Mouse (Mus musculus) monocyte, adult 5-6 weeks (primary cell): ENCODE results near the gene Epn2. TPM values are rescaled to one million over a fixed set of nuclear protein-coding genes. Genes with fewer than 3 reads are reported as not detected.

Source experiments
- ATAC-seq: fragments of 153-309, 156-312 bp; replicated peaks from 2 replicates; pipeline ENCODE4 v1.8.0; 2017; ENCODE audit warnings: mild to moderate bottlenecking; ENCODE audit not compliant: low TSS enrichment, insufficient number of reproducible peaks, severe bottlenecking, poor library complexity, low FRiP score
- total RNA-seq: library from RNA; stranded (forward); fragments of 200-1000, 200-491, 200-594 nt; gene quantifications from 3 replicates; pipeline ENCODE4 v1.2.3, GENCODE M21; 2017

Epn2 gene
- 1.7 to 2.5 TPM in 2 of 3 replicates, not detected in the other for total RNA-seq

DNA sequence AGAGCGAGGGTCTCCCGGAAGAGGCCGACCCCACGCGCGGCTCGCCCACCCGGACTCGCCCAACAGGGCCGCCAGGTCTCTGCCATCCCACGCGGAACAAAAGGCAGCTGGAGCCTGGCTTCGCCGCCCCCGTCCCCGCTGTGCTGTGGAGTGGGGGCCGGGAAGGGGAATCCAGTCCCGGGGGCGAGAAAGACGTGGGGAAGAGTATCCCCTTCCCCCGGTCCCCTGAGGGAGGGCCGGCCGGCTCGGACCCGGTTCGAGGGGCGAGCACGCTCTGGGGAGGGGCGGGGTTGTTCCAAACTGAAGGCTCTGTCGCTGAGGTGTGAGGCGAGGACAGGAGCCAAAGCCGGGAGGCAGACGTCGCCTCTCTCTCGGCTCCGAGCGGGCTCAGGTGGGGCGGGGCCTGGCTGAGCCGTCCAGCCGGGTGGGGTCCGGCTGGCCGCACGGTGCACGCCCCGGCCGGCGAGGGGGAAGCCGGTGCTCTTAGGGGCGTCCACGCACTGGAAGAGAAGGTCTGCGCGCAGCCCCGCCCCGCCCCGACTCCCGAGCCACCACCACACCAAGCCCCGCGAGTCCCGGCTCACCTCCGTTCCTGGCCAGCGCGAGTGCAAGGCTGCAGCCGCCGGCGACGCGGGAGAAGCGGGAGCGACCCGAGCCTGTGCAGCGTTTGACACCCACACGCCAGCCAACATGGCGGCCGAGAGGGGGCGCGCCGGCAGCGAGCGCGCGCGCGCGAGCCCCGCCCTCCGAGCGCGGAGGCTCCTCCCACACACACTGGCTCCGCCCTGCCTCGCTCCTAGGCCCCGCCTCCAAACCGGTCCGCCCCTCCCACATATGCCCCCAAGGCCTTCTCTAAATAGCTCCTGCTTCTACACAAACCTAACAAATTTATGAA, at the start of gene Epn2:
TSS of gene Epn2 (minus strand) at position 705 of the 895 bp plus-strand sequence.
- peak; percentile 50; the same call in 1 of the 2 replicates for ATAC-seq

DNA sequence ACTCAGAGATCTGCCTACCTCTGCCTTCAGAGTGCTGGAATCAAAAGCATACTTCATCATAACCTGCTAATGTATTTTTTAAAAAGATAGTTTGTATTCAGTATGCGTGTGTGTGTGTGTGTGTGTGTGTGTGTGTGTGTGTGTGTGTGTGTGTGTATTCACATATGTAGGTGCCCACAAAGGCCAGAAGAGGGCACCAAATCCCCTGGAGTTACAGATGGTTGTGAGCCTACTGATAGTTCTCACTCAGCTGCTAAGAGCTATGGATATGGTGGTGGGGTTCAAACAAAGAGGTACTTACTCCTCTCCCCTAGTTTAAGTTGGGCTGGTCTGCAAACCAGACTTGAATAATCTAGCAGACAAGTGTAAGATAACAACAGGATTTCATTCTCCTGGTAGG, 47.0 kb upstream of the Epn2 start:
- ATAC-seq: no peak

DNA sequence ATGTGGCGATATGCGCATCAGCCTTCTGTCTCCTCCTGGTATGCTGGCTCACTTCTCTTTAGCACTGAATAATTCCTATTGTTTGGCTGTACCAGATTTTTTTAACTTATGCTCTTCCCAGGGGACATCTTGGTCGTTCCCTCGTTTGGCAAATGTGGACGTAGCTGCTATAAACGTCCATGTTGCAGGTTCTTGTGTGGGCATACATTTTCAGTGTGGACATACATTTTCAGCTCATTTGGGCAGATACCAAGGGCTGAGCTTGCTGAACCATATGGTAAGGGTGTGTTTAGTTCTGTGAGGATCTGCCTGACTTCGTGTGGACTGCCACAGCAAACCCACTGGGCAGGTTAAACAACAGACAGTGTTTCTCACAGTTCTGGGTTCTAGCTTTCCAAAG, 45.6 kb upstream of the Epn2 start:
- no peak for ATAC-seq

DNA sequence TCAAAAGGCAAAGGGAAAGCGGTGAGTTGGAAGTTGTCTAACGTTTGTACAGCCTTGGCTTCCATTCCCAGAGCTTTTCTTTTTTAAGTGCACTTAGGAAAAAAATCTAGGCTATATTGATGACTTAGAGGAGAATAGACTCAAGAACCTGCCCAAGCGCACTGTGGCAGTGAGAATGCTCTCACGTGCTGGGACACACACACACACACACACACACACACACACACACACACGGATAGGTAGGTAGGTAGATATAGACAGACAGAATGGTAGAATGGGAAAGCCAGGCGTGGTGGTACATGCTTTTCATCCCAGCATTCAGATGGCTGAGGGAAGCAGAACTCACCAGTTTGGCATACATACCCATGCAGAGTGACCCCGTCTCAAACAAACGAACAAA, 41.3 kb upstream of the Epn2 start:
- ATAC-seq: no peak

DNA sequence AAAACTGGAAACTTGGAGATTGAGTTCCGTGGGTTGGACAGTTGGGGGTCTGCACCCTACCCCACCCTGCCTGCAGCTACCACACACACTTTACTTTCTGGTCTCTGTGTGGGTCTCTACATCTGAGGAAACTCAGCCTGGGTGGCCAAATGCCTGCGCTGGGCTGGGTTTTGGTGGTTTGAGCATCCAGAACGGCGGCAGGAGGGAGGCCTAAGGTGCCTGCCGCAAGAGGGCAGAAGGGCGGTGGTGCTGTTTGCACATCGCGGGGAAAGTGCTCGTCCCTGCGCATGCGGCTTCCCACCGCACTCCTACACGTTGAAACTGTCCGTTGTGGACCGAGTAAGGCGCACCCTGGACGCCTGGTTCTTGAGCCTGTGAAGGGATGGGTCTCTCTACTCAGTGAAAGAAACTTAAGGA, 40.8 kb upstream of the Epn2 start:
- no peak for ATAC-seq

DNA sequence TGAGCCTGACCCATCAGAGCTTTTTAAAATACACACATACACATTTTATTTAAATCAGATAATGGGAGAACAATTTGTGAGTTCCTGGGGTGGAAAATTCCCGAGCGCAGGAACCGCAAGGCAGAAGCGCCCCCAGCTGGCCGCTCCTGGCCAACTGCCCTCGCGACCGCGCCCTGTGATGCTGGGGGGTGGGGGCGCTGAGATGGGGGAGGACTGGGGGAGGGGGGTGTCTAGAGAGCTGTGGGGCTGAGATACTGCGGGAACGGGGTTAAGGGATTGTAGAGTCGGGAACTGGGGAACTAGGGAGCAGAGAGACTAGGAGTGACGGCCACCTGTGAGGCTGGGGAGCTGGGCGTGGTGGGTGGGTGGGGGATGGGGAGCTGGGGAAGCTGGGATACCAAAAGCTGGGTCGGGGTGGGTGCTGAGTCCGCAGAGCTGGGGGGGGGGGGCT, 40.3 kb upstream of the Epn2 start:
- ATAC-seq: no peak

DNA sequence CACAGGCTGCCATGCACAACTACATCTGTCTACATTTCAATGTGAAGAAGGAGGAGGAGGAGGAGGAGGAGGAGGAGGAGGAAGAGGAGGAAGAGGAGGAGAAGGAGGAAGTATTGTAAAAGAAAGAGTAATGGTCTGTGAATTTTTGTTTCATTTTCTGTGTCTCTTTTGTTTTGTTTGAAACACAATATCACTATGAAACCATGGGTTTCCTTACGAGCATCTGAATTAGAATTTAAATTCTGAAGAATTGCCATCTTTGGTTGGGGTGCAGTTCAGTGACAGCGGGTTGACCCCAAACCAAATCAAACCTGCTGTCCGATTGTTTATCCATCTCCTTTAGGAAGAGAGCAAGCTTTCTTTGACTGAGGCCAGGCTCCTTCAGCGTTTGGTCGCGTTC, 39.9 kb upstream of the Epn2 start:
- ATAC-seq: no peak

DNA sequence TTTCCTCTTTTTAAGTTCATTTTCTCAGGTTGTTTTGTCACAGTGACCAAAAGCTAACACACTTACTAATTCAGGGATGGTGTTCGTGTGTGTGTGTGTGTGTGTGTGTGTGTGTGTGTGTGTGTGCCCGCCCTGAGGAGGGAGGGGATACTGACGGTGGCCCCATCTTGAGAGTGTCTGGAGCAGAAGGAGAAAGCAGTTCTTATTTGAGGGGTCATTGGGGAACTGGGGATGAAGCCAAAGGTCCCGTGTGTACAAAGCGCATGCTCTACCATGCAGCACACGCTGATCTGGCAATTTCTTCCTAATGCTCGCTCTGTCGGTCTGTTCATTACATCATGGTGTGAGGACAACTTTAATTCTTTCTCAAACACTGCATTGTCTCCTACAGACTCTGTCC, 39.1 kb upstream of the Epn2 start:
- no peak for ATAC-seq

DNA sequence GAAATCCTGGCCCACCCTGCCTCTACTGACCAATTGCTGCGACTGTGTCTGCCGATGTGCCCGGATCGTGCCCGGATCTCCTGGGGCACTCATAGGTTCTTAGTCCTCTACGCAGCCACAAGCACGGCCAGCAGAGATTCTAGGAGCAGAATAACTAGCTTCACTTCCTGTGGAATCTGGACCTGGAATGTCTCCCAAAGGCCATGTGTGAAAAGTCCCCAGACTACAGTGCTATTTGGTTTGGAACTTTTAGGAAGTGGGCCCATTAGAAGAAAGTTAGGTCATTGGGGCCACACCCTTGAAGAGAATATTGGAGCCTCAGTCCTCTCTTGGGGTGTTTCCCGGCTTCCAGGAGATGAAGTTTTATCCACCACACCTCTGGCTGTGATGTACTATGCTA, 38.6 kb upstream of the Epn2 start:
- no peak for ATAC-seq

DNA sequence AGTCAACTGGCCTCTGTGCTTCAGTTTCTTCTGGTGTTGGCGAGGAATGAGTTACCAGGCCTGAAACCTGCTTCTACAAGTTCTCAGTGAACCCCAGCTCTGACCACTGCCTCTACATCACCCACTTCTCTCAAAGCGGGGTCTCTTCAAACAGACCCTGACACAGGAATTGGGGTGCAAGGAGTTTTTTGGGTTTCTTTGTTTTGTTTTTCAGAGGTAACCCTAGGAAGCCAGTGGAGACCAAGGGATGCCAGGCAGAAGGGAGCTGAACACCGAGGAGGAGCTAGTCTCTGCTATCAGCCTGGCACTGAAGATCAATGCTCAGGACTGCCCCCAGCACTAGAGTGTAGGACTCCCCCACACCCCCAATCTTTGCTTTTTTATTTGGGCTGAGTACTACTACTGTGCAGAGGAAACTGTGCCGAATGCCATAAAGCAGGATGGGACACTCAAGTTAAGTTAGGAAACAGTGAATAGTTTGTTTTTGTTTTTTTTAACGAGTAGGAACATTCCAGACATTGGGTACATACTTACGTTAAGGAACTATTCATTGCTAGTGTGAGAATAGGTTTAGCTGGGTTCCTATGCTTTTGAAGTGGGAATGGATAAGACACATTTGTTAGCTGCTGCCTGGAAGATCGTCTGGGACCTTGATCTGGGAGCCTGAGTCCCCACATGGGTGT, 37.9 kb upstream of the Epn2 start:
- ATAC-seq: no peak

DNA sequence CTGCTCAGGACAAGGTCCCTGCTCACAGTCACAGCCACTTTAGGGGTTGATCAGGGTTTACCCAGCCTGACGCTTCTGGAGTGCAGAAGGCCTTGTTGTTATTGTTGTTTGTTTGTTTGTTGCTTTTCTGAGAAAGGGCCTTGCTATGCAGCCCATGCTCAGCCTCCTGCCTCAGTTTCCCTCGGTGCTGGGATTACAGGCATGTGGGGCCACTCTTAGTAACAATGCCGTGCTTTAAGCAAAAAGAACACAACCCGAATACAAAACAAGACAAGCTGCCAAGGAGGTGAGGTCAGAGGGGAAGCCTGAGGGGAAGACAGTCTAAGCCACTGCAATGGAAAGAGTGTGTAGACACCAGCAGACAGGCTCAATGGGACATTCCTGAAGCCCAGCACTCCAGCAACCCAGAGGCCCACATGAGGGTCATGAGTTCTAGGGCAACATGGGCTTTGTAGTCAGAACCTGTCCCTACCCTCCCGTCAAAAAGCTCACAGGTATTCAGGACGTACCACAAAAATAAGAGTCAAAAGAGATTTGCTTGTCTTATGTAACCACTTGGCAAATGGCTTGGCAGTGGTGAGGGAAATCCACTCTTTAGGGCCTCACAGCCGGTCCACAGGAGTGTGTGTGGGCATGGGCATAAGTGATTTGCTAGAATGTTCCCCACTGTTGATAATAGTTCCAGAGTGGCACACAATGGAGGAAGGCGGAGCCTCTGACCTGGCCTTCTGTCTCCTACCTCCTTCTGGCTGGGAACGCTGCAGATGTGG, 37.2 kb upstream of the Epn2 start:
- ATAC-seq: no peak

DNA sequence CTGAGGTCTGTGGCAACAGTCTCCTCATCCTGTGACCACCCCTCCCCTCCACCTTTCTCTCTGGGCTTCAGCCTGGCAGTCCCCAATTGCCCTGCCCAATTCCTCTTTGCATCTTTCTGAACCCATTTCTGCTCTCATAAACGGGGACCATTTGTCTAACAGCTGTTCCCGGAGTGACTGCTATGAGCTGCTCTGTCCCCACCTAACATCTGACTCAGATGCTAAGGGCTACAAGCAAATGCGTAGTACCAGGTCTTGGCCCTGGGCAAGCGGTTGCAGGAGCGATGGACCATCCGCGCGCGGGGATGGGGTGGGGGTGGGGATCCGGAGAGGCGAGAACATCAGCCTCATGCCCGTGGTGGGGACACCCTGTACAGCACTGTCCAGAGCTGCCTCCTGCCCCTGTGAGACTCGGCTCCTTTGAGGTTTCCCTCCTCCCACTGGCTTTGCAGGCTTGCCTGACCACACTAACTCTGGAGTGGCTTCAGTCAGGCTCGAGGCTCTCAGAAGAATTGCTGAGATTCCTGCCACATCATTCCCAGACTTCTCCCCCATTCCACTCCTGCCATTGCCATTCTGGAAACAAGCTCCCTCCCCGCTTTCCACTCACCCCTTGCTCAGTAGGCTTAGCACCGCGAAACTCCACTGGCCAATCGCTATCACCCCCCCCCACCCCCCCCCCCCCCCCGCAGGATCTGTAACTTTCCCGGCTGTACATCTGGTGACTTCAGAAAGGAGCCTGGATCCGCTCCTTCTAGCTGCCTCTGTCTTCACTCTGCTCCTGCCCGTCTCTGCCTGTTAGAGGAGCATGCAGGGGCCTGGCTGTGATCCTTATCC, 36.4 kb upstream of the Epn2 start:
- ATAC-seq: no peak

DNA sequence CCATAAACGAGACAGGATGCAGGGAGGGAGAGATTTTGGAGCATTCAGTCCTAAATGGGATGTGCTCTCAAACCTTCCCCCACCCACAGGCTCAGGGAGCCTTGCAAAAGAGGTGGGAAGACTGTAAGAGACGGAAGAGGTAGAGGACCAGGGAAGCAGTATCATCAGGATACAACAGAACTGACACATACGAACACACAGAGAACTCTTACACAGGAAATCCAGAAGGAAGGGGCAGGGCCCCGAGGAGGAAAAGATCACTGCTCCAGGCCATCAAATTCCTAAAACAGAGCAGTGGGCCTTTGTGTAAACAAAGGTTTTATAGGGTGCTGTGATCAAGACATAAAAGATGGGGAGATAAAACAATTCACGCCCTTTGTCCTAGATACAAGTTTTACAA, 34.9 kb upstream of the Epn2 start:
- ATAC-seq: no peak

DNA sequence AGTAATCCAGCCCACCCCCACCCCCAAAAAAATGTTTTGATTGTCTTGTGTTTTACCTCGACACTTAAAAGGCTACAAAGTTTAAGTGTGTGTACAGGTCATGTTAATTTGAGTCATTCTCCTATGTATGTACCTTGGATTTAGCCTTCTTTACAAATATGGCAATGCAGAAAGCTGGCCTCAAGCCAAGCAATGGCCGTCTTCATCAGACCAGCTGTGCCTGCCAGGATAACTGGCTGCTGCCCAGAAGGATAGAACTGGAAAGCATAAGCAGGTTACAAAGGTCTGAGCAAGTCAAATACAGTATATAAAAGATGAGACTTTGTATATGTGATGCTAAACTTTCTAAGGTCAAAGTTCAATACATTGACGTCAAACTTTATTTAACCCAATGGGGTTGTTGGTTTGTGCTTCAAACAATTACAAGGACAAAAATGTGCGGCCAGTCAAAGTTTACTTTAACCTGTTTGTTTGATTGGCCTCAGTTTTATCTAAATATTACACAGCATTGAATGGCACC, 32.7 kb upstream of the Epn2 start:
- ATAC-seq: no peak

DNA sequence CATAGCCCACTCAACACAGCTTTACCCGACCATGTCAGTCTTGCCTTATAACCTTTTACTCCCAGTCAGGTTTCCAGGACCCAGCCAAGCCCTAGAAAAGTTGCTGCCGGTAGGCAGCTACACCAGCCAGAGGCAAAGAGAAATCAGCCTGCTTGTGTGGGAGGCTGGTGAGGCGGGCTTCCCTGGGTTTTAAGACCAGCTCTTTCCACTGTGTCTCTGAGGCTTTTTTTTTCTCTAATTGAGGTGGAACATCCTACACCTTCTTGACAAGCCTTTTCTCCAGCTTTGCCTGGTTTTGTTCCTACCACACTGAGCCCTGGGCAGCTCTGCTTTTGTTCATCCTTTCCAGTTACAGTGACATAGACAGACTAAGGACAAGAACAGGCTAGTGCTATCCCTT, 31.7 kb upstream of the Epn2 start:
- no peak for ATAC-seq

DNA sequence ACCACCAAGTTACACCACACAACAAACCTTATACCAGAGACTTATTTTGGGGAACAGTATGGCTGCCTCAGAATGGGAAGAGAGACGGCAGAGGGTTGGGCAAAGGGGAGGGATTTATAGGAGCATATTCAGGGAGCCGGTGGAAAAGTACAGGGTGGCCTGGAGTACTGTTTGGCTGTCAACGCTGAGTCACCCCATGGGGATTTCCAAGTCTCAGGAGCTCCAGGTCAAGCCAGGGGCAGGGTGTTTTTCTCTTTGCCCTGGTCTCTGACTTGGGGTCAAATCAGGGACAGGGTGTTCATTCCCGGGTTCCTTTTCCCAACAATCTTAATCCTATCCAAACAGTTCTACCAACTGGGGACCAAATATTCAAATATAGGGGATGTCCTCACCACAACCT, 28.6 kb upstream of the Epn2 start:
- ATAC-seq: no peak

DNA sequence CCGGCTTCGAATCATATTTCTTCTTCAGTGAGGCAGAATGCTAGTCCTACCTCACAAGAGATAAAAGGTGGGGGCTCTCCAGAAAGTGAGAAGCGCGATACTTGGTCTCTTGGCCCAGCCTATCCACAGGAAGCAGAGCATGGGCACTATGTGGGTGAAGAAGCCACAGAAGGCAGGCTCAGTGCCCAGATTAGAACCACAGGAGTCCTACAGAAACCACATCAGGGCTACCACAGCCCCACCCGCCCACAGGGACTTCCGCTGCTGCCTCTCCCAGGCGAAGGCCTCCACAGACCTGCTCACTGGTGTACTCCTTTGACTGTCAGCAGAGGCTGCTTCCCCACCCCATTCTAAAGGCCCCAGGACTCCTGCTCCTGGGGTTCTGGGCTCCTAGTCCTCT, 23.2 kb upstream of the Epn2 start:
- ATAC-seq: peak; percentile 73

DNA sequence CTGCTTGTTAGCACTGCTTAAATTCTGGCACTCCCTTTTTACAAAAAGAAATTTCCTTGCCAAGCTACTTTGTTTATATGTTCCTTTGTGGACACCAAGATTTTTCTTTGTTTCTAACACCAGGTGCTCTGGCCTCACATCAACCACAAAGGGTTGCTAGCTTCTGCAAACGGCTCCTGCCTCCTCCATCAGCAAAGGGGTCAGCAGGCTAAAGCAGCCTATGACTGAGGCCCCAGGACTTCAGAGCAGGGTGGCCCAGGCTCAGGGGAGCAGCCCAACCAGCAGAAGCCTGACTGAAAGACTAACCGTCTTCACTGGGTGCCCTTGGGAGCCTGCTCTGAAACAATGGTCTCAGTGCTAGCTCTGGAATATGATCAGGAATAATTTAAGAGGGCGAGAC, 22.0 kb upstream of the Epn2 start:
- ATAC-seq: no peak
